Mouse (Mus musculus) heart, embryonic 13.5 days (tissue): ENCODE data around the gene Msi2. TPM values are rescaled to one million over a fixed set of nuclear protein-coding genes. Genes with fewer than 3 reads are reported as not detected.

Experiments
- ATAC-seq: fragments of 200-750 bp; cut with Nextera tagmentation; 2 replicates; pipeline ENCODE4 v1.8.0; 2017; ENCODE audit warnings: moderate TSS enrichment; ENCODE audit not compliant: insufficient number of reproducible peaks, low FRiP score, low TSS enrichment; ENCODE audit errors: extremely low read depth
- H3K27ac ChIP-seq: fragments of 300-500 bp; sonication (generic); replicated peaks from 2 replicates; pipeline ENCODE4 v1.5.1; 2015; ENCODE audit warnings: moderate library complexity, mild to moderate bottlenecking, inconsistent platforms
- H3K27me3 ChIP-seq: fragments of 300-500 bp; sonication (generic); replicated peaks from 2 replicates; pipeline ENCODE4 v1.6.1; 2015; ENCODE audit warnings: mild to moderate bottlenecking, inconsistent platforms
- H3K36me3 ChIP-seq: fragments of 300-500 bp; sonication (generic); 2 replicates; pipeline ENCODE4 v1.6.1; 2015; ENCODE audit warnings: mild to moderate bottlenecking, inconsistent platforms
- H3K4me1 ChIP-seq: fragments of 300-500 bp; sonication (generic); 2 replicates; pipeline ENCODE4 v1.6.1; 2015; ENCODE audit warnings: inconsistent platforms
- H3K4me2 ChIP-seq: fragments of 300-500 bp; sonication (generic); 2 replicates; pipeline ENCODE4 v1.6.1; 2015; ENCODE audit warnings: inconsistent platforms, mild to moderate bottlenecking, moderate library complexity
- H3K4me3 ChIP-seq: fragments of 300-500 bp; sonication (generic); 2 replicates; pipeline ENCODE4 v1.5.1; 2015; ENCODE audit warnings: moderate library complexity, mild to moderate bottlenecking, inconsistent platforms
- H3K9ac ChIP-seq: fragments of 300-500 bp; sonication (generic); 2 replicates; pipeline ENCODE4 v1.6.1; 2015; ENCODE audit warnings: inconsistent platforms, mild to moderate bottlenecking, moderate library complexity
- H3K9me3 ChIP-seq: fragments of 300-500 bp; sonication (generic); 2 replicates; pipeline ENCODE4 v1.6.1; 2016; ENCODE audit warnings: inconsistent platforms
- WGBS: fragments of 180-500 bp; shearing (Covaris S2); methylation state at CpG from one replicate; pipeline ENCODE4 v1.1.7; 2015; ENCODE audit warnings: mixed read lengths; 5-methylcytosine and 5-hydroxymethylcytosine counted together
- polyA plus RNA-seq: library from polyadenylated mRNA; unstranded; fragments of >200 nt; fragmentation: Nextera tagmentation; extraction: Ambion mirVana; gene quantifications from 2 replicates; pipeline ENCODE4 v1.2.1, GENCODE M21; 2015

Msi2 gene
- polyA plus RNA-seq, 1 experiment from 2014 or later = 16.2 TPM

DNA sequence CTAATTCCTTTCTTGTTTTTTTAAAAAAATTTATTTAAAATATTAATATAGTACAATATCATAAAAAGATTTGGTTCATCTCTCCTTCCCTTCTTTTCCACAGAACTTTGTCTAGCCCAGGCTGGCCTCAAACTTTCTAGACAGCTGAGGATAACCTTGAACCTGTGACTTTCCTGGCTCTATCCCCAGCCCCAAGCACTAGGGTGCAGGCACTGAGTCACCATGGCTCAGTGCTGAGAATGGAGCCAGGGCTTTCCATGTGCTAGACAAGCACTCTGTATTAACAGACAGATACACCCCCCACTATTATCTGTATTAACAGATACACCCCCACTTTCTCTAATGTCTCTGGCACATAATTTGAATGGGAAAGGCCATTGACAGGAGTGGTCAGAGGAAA lies 249.3 kb downstream of the Msi2 start:
- no peak overlapping the region for H3K9ac ChIP-seq
- no peaks in the 10 kb centered on the region for H3K27me3 ChIP-seq
- H3K27ac ChIP-seq = peak overlapping the region; percentile 95
- ATAC-seq = no peak
- H3K36me3 ChIP-seq = peaks cover 8% of the 10 kb centered on the region; the same call in 1 of the 2 replicates
- H3K9me3 ChIP-seq = no peaks in the 10 kb centered on the region
- H3K4me3 ChIP-seq = no peak overlapping the region
- H3K4me2 ChIP-seq = no peak overlapping the region
- peaks cover 89% of the 10 kb centered on the region for H3K4me1 ChIP-seq

DNA sequence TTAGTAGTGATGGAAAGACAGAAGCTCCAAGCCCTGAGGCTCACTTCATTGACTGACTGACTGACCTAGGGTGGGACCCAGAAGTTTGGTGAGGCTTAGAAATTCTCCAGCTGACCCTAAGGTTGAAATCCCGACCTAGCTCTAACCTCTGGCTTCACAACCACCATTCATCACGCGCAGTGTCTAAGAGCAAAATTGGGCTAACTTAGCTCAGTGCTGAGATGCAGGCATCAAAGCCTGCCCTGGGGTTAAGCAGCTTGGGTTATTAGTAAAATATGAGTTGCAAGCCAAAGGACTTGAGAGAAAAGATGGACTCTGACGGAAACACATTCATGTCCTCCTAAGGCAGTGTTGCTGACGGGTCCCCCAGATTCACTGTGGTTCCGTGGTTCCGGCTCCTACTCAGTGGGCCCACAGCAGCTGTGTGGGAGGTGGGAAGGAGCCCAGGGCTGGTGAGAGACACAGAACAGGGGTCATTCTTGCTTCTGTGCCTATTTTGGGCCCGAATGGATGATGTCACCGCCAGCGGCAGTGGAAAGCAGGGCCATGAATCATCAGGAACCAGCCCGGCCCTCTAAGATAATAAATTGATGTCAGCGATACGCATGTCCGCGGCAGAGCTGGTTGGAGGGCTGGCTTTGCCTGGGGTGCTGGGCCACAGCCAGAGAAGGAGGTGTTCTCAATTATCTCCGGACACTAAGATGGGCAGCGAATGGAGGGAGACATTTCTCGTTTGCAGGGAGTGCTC lies 250.6 kb downstream of the Msi2 start:
- WGBS = 18% methylated on average over 18 of the region's 18 CpGs
- Histone ChIP-seq H3K9me3 (no peaks in the 10 kb centered on the region), H3K9ac (peak overlapping the region; percentile 65), H3K4me2 (peak overlapping the region; percentile 55), H3K36me3 (peaks cover 12% of the 10 kb centered on the region; the same call in 1 of the 2 replicates), H3K4me1 (peaks cover 90% of the 10 kb centered on the region), H3K4me3 (no peak overlapping the region), H3K27me3 (no peaks in the 10 kb centered on the region), H3K27ac (peak overlapping the region; percentile 95)
- ATAC-seq = peak; percentile 50; the same call in 1 of the 2 replicates

- Histone ChIP-seq H3K27ac (peak overlapping the region; percentile 50), H3K36me3 (peaks cover 14% of the 10 kb centered on the region; the same call in 1 of the 2 replicates), H3K9ac (peak overlapping the region; percentile 25), H3K27me3 (no peaks in the 10 kb centered on the region), H3K9me3 (no peaks in the 10 kb centered on the region), H3K4me1 (peaks cover 87% of the 10 kb centered on the region), H3K4me2 (no peak overlapping the region), H3K4me3 (no peak overlapping the region)
- 50% methylated on average over 6 of the region's 6 CpGs for WGBS
- no peak for ATAC-seq
Measured at GRCm38 (mm10) chr11:88463951-88464350, 254.4 kb downstream of the Msi2 start.

DNA sequence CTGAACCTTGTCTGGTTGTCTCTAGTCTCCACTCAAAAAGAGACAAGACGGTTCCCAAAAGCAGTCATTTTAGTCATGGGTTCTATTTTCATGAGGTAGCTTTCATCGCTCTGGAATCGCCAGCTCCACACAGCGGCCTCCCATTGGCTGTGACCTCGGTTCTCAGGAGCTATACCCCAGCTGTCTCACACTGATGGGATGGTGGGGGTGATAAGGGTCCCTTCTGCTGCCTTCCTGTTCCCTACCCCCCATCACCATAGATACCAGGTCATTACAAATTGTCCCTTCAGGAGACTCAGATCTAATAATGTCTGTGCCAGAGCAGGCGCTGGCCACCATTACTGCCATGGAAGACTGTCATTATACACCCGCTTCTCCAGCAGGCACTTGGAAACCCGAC lies 255.5 kb downstream of the Msi2 start:
- no peak overlapping the region for H3K4me2 ChIP-seq
- no peaks in the 10 kb centered on the region for H3K27me3 ChIP-seq
- no peaks in the 10 kb centered on the region for H3K9me3 ChIP-seq
- H3K9ac ChIP-seq = no peak overlapping the region
- peaks cover 86% of the 10 kb centered on the region for H3K4me1 ChIP-seq
- peaks cover 14% of the 10 kb centered on the region; the same call in 1 of the 2 replicates for H3K36me3 ChIP-seq
- no peak overlapping the region for H3K27ac ChIP-seq
- no peak overlapping the region for H3K4me3 ChIP-seq
- WGBS = 79% methylated on average over 8 of the region's 8 CpGs
- no peak for ATAC-seq

- H3K9ac ChIP-seq = no peak overlapping the region
- H3K36me3 ChIP-seq = peaks cover 14% of the 10 kb centered on the region; the same call in 1 of the 2 replicates
- WGBS = 63% methylated on average over 4 of the region's 4 CpGs
- no peak for ATAC-seq
- H3K4me3 ChIP-seq = no peak overlapping the region
- H3K4me1 ChIP-seq = peaks cover 89% of the 10 kb centered on the region
- H3K9me3 ChIP-seq = no peaks in the 10 kb centered on the region
- H3K27me3 ChIP-seq = no peaks in the 10 kb centered on the region
- H3K4me2 ChIP-seq = no peak overlapping the region
- peak overlapping the region; percentile 77; the same call in 1 of the 2 replicates for H3K27ac ChIP-seq
Measured at GRCm38 (mm10) chr11:88461601-88462000, 256.7 kb downstream of the Msi2 start.

DNA sequence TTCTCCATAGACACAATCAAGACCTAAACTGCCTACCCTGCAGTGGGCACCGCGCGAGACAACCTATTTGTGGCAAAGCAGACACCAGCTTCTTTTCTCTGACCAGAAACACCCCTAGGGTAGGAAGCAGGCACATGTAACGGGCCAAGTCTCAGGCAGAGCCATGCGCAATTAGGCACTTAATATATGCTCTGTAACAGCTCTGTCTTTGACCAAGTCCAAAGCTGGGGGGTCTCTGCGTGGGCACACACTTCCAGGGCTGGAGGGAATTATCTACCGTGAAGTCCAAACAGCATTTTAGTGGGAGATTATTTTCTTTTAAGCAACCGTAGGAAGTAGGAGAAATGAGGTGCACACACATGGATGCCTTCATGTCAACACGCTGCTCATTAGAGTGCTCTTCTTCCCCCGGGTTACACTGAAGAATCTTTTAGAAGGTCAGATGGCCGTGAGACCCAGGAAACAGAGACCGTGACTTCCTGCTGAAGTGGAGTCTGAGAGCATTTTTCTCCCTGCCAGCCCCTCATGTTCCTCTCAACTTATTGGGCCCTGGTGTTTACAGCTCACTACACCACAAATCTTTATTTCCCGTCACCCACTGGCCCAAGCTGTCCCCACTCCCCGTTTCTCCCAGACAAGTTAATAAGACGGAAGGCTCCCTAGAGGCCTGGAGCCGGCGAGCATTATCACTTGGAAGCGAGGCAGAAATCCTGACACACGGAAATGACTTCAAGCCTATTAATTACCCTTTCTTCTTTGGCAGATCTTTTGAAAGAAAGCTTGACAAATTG lies 258.2 kb downstream of the Msi2 start:
- Histone ChIP-seq H3K9ac (peak overlapping the region; percentile 58), H3K4me2 (no peak overlapping the region), H3K36me3 (peaks cover 12% of the 10 kb centered on the region; the same call in 1 of the 2 replicates), H3K27ac (peak overlapping the region; percentile 77), H3K4me3 (no peak overlapping the region), H3K27me3 (no peaks in the 10 kb centered on the region), H3K9me3 (no peaks in the 10 kb centered on the region), H3K4me1 (peaks cover 95% of the 10 kb centered on the region)
- WGBS = 46% methylated on average over 19 of the region's 19 CpGs
- ATAC-seq = no peak

DNA sequence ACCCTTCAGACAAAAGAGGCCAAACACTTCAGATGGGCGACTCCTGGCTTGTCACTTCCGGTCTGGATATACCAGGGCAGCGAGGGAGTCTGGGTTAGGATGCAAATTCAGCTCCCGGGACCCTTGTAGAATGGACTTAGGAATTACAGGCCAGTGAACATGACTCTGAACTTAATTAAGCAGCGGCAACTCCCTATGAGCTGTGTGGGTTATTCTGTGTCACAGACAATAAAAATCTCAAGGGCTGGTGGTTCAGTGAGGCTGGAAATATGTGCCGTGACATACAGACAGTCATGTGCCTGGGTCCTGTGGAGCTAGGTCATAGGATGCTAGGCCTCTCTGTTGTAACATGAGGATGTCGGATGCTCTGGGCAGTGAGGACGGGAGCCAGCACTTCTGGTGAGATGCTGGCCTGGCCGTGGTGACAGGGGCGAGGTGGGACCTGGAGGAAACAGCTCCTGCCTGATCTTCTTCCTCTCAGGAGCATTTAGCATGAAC lies 261.0 kb downstream of the Msi2 start:
- H3K36me3 ChIP-seq = no peaks in the 10 kb centered on the region
- peaks cover 91% of the 10 kb centered on the region for H3K4me1 ChIP-seq
- H3K27ac ChIP-seq = no peak overlapping the region
- WGBS = 77% methylated on average over 10 of the region's 10 CpGs
- no peak overlapping the region for H3K4me2 ChIP-seq
- no peak overlapping the region for H3K4me3 ChIP-seq
- peak; percentile 38; the same call in 1 of the 2 replicates for ATAC-seq
- H3K9me3 ChIP-seq = no peaks in the 10 kb centered on the region
- no peaks in the 10 kb centered on the region for H3K27me3 ChIP-seq
- no peak overlapping the region for H3K9ac ChIP-seq

DNA sequence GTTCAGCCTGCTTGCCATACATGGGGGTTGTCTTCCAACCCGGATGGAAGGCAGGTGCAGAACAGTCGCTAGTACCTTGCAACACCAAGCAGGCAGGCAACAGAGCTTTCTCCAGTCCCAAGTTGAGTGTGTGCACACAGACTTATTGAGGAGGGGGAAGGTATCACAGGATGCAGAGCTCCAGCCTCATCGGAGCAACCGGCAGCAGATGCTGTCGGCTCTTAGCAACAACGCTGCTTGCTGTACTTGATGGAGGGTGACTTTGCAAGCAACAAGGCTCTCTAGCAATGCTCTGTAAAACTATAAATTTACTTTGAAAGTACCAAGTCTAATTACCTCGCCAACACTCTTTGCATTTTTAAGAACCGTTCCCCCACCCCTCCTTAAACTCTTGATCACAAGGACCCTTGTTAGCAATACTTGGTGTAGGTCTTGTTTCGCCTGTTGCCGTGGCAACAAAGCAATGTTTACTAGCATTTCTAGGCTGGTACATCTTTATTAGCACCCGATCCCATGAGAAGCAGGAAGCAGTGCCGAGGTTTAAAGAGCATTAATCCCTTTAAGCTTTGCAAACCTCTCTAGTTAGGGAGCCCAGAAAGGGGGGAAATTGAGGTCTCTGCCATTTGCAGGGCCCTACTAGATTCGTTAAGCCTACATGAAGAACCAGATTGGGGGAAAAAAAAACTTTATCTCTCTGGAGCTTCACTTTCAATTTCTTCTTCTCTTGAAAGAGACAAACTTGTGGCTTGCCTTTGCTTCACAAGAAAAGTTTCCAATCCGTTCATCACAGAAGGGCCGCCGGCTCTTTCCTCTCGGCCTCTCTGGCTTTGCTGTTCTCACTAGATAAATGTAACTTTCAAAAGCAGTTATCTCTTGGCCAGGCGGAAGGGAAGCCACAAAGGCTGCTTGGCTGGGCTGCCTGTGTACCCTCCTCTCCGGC lies 263.2 kb downstream of the Msi2 start:
- Histone ChIP-seq H3K27ac (peak overlapping the region; percentile 81), H3K9me3 (no peaks in the 10 kb centered on the region), H3K36me3 (peaks cover 1% of the 10 kb centered on the region; the same call in 1 of the 2 replicates), H3K4me3 (no peak overlapping the region), H3K9ac (peak overlapping the region; percentile 61), H3K4me1 (peaks cover 93% of the 10 kb centered on the region), H3K27me3 (no peaks in the 10 kb centered on the region), H3K4me2 (peak overlapping the region; percentile 46)
- no peak for ATAC-seq
- WGBS = 32% methylated on average over 19 of the region's 19 CpGs

DNA sequence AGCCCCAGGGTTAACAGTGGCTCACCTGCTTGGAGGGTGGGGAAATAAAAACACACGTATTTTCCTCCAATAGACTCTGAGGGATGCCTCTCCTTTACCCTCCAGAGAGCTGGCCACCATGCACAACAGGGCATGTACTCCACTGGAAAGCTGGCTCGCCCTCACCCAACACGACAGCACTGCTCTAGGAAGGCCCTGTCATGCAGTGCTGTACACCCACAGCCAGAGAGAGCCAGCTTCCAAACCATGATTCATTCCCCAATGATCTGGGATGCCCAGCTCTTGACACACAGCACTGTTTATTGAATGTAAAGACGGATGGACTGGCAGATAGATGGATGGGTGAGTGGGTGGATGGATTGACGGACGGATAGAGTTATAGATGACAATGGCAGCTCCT lies 269.1 kb downstream of the Msi2 start:
- peaks cover 67% of the 10 kb centered on the region for H3K4me1 ChIP-seq
- peak overlapping the region; percentile 84 for H3K27ac ChIP-seq
- no peaks in the 10 kb centered on the region for H3K27me3 ChIP-seq
- no peak overlapping the region for H3K9ac ChIP-seq
- H3K36me3 ChIP-seq = peaks cover 14% of the 10 kb centered on the region
- no peaks in the 10 kb centered on the region for H3K9me3 ChIP-seq
- no peak overlapping the region for H3K4me3 ChIP-seq
- WGBS = 68% methylated on average over 6 of the region's 6 CpGs
- no peak overlapping the region for H3K4me2 ChIP-seq
- no peak for ATAC-seq

DNA sequence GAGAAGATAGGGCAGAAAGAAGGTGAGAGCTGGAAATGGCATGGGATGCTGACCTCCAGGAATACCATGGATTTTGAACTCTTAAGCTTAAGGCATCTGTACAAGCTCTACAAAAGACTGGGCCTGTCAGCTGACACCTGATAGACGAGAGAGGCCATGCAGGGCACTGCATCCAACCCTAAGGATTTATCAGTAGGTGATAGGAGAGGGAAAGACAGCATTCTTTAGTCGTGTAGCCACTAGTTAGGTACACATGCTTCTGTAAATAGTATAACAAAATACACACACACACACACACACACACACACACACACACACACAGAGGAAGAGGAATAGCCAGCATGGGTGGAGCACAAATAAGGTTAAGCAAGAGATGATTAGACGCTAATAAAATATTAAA lies 269.7 kb downstream of the Msi2 start:
- no peak; the same call in 1 of the 2 replicates for ATAC-seq
- no peaks in the 10 kb centered on the region for H3K9me3 ChIP-seq
- H3K27ac ChIP-seq = peak overlapping the region; percentile 84
- H3K4me1 ChIP-seq = peaks cover 63% of the 10 kb centered on the region
- no peak overlapping the region for H3K4me2 ChIP-seq
- H3K4me3 ChIP-seq = no peak overlapping the region
- H3K36me3 ChIP-seq = peaks cover 19% of the 10 kb centered on the region
- 23% methylated on average over 3 of the region's 3 CpGs for WGBS
- H3K9ac ChIP-seq = no peak overlapping the region
- no peaks in the 10 kb centered on the region for H3K27me3 ChIP-seq
